Mouse (Mus musculus) large intestine, adult 2 months (tissue): ENCODE data around the gene Coro1c. TPM values are rescaled to one million over a fixed set of nuclear protein-coding genes. Genes with fewer than 3 reads are reported as not detected.

Experiments
- DNase-seq: peaks from one replicate; pipeline ENCODE4 v3.0.0-alpha.2; 2012; ENCODE audit warnings: low read depth, low spot score
- WGBS: fragments of 180-500 bp; shearing (Covaris S2); methylation state at CpG from one replicate; pipeline ENCODE4 v1.1.7; 2018; 5-methylcytosine and 5-hydroxymethylcytosine counted together
- polyA plus RNA-seq: library from polyadenylated mRNA; depleted of rRNA; stranded (reverse); fragments of >200 nt; gene quantifications from 2 replicates; pipeline ENCODE4 v1.2.3, GENCODE M21; 2012

Coro1c gene
- polyA plus RNA-seq, 1 experiment = 130 TPM

- DNase-seq = no peak
- 54% methylated on average over 19 of the region's 19 CpGs for WGBS
Measured at GRCm38 (mm10) chr5:113889181-113889906, 19.2 kb downstream of the Coro1c start.

- DNase-seq = no peak
- WGBS = 90% methylated on average over 5 of the region's 5 CpGs
Measured at GRCm38 (mm10) chr5:113888186-113888795, 20.3 kb downstream of the Coro1c start.

GRCm38 (mm10) chr5:113887132-113887531 is 21.4 kb downstream of the Coro1c start:
- DNase-seq = no peak
- WGBS = 13% methylated on average over 11 of the region's 11 CpGs

- WGBS = 88% methylated on average over 8 of the region's 8 CpGs
- no peak for DNase-seq
Measured at GRCm38 (mm10) chr5:113885623-113886022, 22.9 kb downstream of the Coro1c start.

- WGBS = 74% methylated on average over 7 of the region's 7 CpGs
- DNase-seq = no peak
Measured at GRCm38 (mm10) chr5:113884750-113885149, 23.8 kb downstream of the Coro1c start.

- no peak for DNase-seq
- 53% methylated on average over 3 of the region's 3 CpGs for WGBS
Measured at GRCm38 (mm10) chr5:113883384-113883771, 25.2 kb downstream of the Coro1c start.

GRCm38 (mm10) chr5:113882566-113883383 is 25.8 kb downstream of the Coro1c start:
- DNase-seq = no peak
- 62% methylated on average over 15 of the region's 15 CpGs for WGBS

GRCm38 (mm10) chr5:113881136-113881535 is 27.4 kb downstream of the Coro1c start:
- WGBS = 91% methylated on average over 14 of the region's 14 CpGs
- DNase-seq = no peak

GRCm38 (mm10) chr5:113878943-113879617 is 29.5 kb downstream of the Coro1c start:
- DNase-seq = peak; percentile 93
- WGBS = 44% methylated on average over 17 of the region's 17 CpGs

GRCm38 (mm10) chr5:113877565-113877964 is 31.0 kb downstream of the Coro1c start:
- DNase-seq = no peak
- WGBS = 40% methylated on average over 3 of the region's 3 CpGs

GRCm38 (mm10) chr5:113876176-113876575 is 32.4 kb downstream of the Coro1c start:
- DNase-seq = no peak
- WGBS = 64% methylated on average over 7 of the region's 7 CpGs

GRCm38 (mm10) chr5:113875625-113876024 is 32.9 kb downstream of the Coro1c start:
- DNase-seq = peak; percentile 73
- WGBS = 54% methylated on average over 4 of the region's 4 CpGs

- no peak for DNase-seq
- WGBS = 70% methylated on average over 19 of the region's 19 CpGs
Measured at GRCm38 (mm10) chr5:113874063-113875024, 34.2 kb downstream of the Coro1c start.

GRCm38 (mm10) chr5:113872936-113873912 is 35.3 kb downstream of the Coro1c start:
- 35% methylated on average over 15 of the region's 15 CpGs for WGBS
- DNase-seq = no peak

GRCm38 (mm10) chr5:113871903-113872548 is 36.5 kb downstream of the Coro1c start:
- 80% methylated on average over 7 of the region's 7 CpGs for WGBS
- no peak for DNase-seq

GRCm38 (mm10) chr5:113870393-113871040 is 38.0 kb downstream of the Coro1c start:
- WGBS = 64% methylated on average over 21 of the region's 21 CpGs
- no peak for DNase-seq

- no peak for DNase-seq
- 16% methylated on average over 11 of the region's 11 CpGs for WGBS
Measured at GRCm38 (mm10) chr5:113869132-113869531, 39.4 kb downstream of the Coro1c start.
